Mouse (Mus musculus) lung, embryonic 14.5 days (tissue): ENCODE measurements at regions not wholly inside any gene's neighbourhood (a gene's known extent, or its start where the extent isn't known, plus 50 kb on each side); places are given as distances from the start of the nearest gene placed in this dataset.

ENCODE experiments used
- ATAC-seq: fragments of 200-750 bp; cut with Nextera tagmentation; 2 replicates; pipeline ENCODE4 v1.8.0; 2017; ENCODE audit warnings: mild to moderate bottlenecking, moderate TSS enrichment, moderate library complexity; ENCODE audit not compliant: insufficient read depth
- DNase-seq: peaks from one replicate; pipeline ENCODE4 v3.0.0-alpha.2; 2015
- H3K27ac ChIP-seq: fragments of 300-500 bp; sonication (generic); 2 replicates; pipeline ENCODE4 v1.5.1; 2014; ENCODE audit warnings: low read depth, mild to moderate bottlenecking, moderate library complexity
- H3K27me3 ChIP-seq: fragments of 300-500 bp; sonication (generic); 2 replicates; pipeline ENCODE4 v1.6.1; 2014; ENCODE audit warnings: low read length, control low read depth; ENCODE audit not compliant: insufficient read depth
- H3K36me3 ChIP-seq: fragments of 300-500 bp; sonication (generic); 2 replicates; pipeline ENCODE4 v1.6.1; 2014; ENCODE audit warnings: control low read depth; ENCODE audit not compliant: insufficient read depth
- H3K4me1 ChIP-seq: fragments of 300-500 bp; sonication (generic); 2 replicates; pipeline ENCODE4 v1.6.1; 2014; ENCODE audit warnings: antibody characterized with exemption, control low read depth; ENCODE audit not compliant: insufficient read depth
- H3K4me2 ChIP-seq: fragments of 300-500 bp; sonication (generic); 2 replicates; pipeline ENCODE4 v1.6.1; 2014; ENCODE audit warnings: mild to moderate bottlenecking
- H3K4me3 ChIP-seq: fragments of 300-500 bp; sonication (generic); 2 replicates; pipeline ENCODE4 v1.5.1; 2014; ENCODE audit warnings: low read depth, low read length
- H3K9ac ChIP-seq: fragments of 300-500 bp; sonication (generic); 2 replicates; pipeline ENCODE4 v1.6.1; 2014
- H3K9me3 ChIP-seq: fragments of 300-500 bp; sonication (generic); 2 replicates; pipeline ENCODE4 v1.6.1; 2016; ENCODE audit warnings: low read depth, low read length, control low read depth
- CTCF ChIP-seq: IDR thresholded peaks from 2 replicates; pipeline ENCODE4 v1.5.1; 2016; ENCODE audit warnings: antibody characterized with exemption, low read depth
- WGBS: fragments of 180-500 bp; shearing (Covaris S2); extraction: QIAGEN DNeasy Blood & Tissue Kit; methylation state at CpG from one replicate; pipeline ENCODE4 v1.1.7; 2014; 5-methylcytosine and 5-hydroxymethylcytosine counted together

DNA sequence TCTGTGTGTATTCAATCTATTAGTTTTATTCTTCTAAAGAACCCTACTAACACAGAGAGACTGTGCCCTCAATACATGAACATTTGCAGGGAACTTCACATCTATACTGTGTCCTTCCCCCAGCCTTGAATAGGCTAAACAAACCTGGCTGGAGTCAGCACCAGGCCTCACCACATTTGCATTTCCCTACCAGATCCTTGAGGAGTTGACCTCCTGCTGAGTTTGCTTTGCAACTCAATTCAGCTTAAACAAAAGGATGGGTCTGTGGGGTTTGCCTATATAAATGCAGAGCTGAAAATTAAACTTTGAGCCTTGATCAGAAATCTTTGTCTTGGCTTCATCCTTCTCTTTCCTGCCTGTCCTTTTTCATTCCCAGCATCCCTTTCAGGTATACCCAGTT is 331.5 kb upstream of the Xylt1 start:
- Histone ChIP-seq H3K36me3 (no peaks in the 10 kb centered on the region), H3K27me3 (no peaks in the 10 kb centered on the region), H3K4me1 (no peaks in the 10 kb centered on the region), H3K9ac (no peak overlapping the region), H3K4me2 (no peak overlapping the region), H3K4me3 (no peak overlapping the region), H3K27ac (no peak overlapping the region), H3K9me3 (no peaks in the 10 kb centered on the region)
- DNase-seq, result no peak
- TF ChIP-seq CTCF, result no peak
- no peak for ATAC-seq

DNA sequence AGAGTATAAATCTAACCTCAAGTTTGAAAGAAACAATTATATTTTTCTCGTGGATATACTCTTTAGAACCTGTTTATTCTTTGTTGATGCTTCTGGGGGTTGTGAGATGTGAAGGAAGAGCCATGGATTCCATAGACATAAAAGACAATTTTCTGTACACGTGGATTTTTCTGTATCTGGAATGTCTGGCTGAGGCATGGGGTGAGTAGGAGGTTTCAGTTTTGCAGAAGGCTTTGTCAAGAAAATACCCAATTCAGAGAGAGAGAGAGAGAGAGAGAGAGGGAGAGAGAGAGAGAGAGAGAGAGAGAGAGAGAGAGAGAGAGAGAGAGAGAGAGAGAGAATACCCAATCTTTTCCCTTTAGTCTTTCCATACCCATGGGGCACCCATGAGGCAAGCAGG is 315.0 kb upstream of the Xylt1 start:
- no peak for DNase-seq
- H3K9ac ChIP-seq, result no peak overlapping the region
- no peaks in the 10 kb centered on the region for H3K9me3 ChIP-seq
- 62% methylated on average over 2 of the region's 2 CpGs for WGBS
- no peaks in the 10 kb centered on the region for H3K4me1 ChIP-seq
- H3K27me3 ChIP-seq, result no peaks in the 10 kb centered on the region
- no peak for TF ChIP-seq CTCF
- ATAC-seq, result no peak
- no peak overlapping the region for H3K27ac ChIP-seq
- H3K4me3 ChIP-seq, result no peak overlapping the region
- H3K4me2 ChIP-seq, result no peak overlapping the region
- H3K36me3 ChIP-seq, result no peaks in the 10 kb centered on the region

DNA sequence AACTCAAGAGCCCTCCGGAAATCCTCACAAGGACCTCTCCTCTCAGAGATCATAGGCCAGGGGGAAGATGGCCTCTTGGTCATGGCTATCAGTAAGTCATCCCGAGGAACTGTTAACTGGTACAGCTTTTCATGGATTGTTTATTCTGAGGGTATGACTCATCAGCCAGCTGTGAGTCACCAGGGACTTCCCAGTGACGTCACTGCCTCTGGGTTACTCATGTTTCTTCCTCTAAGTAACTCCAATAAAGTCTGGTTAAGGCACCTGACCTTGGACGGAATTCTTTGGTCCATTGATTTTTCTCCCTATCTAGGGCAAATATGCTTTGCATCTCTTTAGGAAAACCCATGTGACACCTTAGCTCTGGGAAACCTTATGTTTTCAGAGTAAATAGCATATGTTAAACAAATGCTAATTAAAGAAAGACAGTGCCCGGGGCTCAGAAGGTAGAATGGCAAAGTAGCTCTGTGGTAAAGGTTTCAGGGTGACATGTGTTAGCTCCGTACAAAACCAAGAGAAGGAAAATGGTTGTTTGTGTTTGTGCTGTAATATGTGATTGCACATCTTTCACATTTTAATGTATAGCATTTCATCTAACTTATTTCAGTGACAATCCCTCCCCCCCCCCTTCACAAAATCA is 289.7 kb upstream of the Xylt1 start:
- no peak overlapping the region for H3K9ac ChIP-seq
- H3K27ac ChIP-seq, result no peak overlapping the region
- ATAC-seq, result peak; percentile 38; the same call in 1 of the 2 replicates
- no peak overlapping the region for H3K4me2 ChIP-seq
- no peaks in the 10 kb centered on the region for H3K9me3 ChIP-seq
- H3K4me3 ChIP-seq, result no peak overlapping the region
- WGBS, result 31% methylated on average over 6 of the region's 6 CpGs
- no peaks in the 10 kb centered on the region for H3K27me3 ChIP-seq
- H3K36me3 ChIP-seq, result no peaks in the 10 kb centered on the region
- H3K4me1 ChIP-seq, result no peaks in the 10 kb centered on the region
- peak; percentile 67 for DNase-seq
- no peak for TF ChIP-seq CTCF

DNA sequence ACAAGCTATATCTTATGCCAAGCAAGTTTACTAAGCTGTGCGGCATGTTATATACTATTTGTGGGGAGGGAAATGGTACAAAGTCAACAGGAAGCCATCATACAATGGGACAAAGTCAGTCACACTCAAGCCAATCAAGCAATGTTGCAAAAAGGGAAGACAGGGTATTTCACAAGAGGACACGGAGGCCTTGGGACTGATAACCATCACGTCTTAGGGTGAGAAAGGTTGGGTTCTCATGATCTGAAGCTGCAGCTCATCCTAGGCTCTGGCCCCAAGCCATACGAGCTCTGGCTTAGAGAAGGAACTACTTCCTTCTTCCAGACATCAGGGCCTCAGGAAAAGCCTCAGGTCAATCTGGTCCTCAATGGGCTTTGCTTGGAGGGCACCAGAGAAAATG is 287.9 kb upstream of the Xylt1 start:
- H3K4me3 ChIP-seq, result no peak overlapping the region
- H3K27ac ChIP-seq, result no peak overlapping the region
- H3K9me3 ChIP-seq, result no peaks in the 10 kb centered on the region
- no peak for TF ChIP-seq CTCF
- peak; percentile 26 for DNase-seq
- WGBS, result 72% methylated on average over 4 of the region's 4 CpGs
- no peaks in the 10 kb centered on the region for H3K4me1 ChIP-seq
- H3K27me3 ChIP-seq, result no peaks in the 10 kb centered on the region
- no peak overlapping the region for H3K9ac ChIP-seq
- H3K4me2 ChIP-seq, result no peak overlapping the region
- no peak for ATAC-seq
- H3K36me3 ChIP-seq, result no peaks in the 10 kb centered on the region

DNA sequence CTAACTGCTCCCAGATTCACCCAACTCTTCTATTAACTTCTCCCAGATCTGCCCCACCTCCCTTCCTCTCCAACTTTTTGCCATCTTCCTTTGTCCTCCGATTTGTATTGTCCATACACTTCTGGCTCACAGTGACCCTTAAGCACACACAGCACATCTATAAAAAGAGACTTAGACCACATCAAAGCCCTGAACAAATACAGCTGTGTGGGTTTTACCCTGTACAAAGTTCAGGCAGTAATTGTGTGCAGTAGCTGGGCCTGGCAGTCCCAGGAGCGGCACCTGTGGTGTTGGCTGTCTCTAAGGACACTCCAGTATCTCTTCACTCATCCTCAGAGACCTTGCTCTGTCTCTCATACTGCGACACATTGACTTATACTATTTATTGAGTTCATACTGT is 283.2 kb upstream of the Xylt1 start:
- Histone ChIP-seq H3K36me3 (no peaks in the 10 kb centered on the region), H3K27me3 (no peaks in the 10 kb centered on the region), H3K27ac (no peak overlapping the region), H3K9ac (no peak overlapping the region), H3K4me1 (no peaks in the 10 kb centered on the region), H3K4me2 (no peak overlapping the region), H3K9me3 (no peaks in the 10 kb centered on the region), H3K4me3 (no peak overlapping the region)
- ATAC-seq (no peak), DNase-seq (no peak)
- 58% methylated on average over 3 of the region's 3 CpGs for WGBS
- TF ChIP-seq CTCF, result no peak

DNA sequence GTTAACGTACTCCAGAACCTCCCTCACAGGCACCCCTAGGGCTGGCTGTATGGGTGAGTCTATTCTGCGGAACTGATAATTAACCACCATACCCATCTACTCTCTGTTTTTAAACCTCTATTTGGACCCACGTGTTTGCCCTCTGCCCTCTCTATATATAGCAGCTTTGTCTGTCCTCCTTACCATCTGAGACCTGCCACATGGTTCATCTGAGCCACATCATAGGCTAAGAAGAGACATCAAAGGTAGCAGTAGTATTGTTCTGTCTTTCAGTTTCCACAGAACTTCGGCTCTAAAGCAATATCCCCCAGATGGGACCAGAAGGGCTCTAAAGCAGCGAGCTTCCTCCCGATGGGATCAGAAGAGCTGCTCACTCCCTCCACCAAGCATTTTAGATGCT is 281.7 kb upstream of the Xylt1 start:
- Histone ChIP-seq H3K27ac (no peak overlapping the region), H3K36me3 (no peaks in the 10 kb centered on the region), H3K9me3 (no peaks in the 10 kb centered on the region), H3K4me1 (no peaks in the 10 kb centered on the region), H3K27me3 (no peaks in the 10 kb centered on the region), H3K9ac (no peak overlapping the region), H3K4me3 (no peak overlapping the region), H3K4me2 (no peak overlapping the region)
- WGBS, result 78% methylated on average over 6 of the region's 6 CpGs
- DNase-seq, result no peak
- ATAC-seq, result no peak
- no peak for TF ChIP-seq CTCF

DNA sequence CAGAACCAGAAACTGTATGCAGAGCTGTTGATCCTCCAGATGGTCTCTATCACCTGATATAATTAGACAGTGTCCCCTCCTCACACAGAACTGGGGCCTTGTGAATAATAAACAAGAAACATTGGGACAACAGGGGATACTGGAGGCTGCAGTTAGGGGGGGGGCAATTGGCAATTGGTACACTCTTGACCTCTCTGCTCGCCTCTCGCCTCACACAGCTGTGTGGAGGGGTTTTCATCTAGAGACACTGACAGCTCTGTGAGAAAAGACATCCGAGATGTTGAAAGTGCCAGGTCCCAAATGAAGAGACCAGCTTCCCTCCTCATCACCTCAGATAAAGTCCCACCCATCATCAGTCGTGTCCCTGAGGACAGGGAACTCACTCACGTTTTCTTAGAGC is 277.7 kb upstream of the Xylt1 start:
- H3K4me1 ChIP-seq, result no peaks in the 10 kb centered on the region
- H3K36me3 ChIP-seq, result no peaks in the 10 kb centered on the region
- no peak overlapping the region for H3K4me2 ChIP-seq
- 34% methylated on average over 5 of the region's 5 CpGs for WGBS
- H3K9me3 ChIP-seq, result no peaks in the 10 kb centered on the region
- no peaks in the 10 kb centered on the region for H3K27me3 ChIP-seq
- no peak for DNase-seq
- no peak overlapping the region for H3K9ac ChIP-seq
- ATAC-seq, result no peak
- no peak overlapping the region for H3K27ac ChIP-seq
- H3K4me3 ChIP-seq, result no peak overlapping the region
- TF ChIP-seq CTCF, result no peak
